Mouse (Mus musculus) B cell, adult 2 months (primary cell): Measurements from ENCODE around the gene N4bp1.

Source experiments
- DNase-seq, 2 experiments: peaks; one replicate each; pipeline ENCODE4 v3.0.0; 2022

Gene N4bp1

DNA sequence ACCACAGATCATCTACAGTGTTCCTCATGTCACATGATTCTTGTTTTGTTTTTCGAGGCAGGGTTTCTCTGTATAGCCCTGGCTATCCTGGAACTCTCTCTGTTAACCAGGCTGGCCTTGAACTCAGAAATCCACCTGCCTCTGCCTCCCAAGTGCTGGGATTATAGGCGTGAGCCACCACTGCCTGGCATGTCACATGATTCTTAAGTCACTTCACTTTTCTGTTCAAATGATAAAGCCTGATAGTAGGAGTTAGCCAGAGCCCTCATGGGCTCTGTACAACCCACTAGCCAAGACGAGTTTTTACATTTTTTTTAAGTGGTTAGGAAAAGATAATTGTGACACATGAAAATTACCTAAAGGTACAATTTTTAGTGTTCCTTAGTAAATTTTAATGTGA, 126.4 kb downstream of the N4bp1 start:
- no peak for DNase-seq
